Mouse (Mus musculus) stomach, postnatal 0 days (tissue): ENCODE measurements around the gene Bach2.

Experiments
- CTCF ChIP-seq: IDR thresholded peaks from 2 replicates; pipeline ENCODE4 v1.5.1; 2016; ENCODE audit warnings: antibody characterized with exemption, low read depth, mild to moderate bottlenecking, moderate library complexity
- EP300 ChIP-seq: optimal IDR thresholded peaks from 2 replicates; pipeline ENCODE3; 2016; ENCODE audit warnings: antibody characterized with exemption

GRCm38 (mm10) chr4:32485848-32486247 is 247.2 kb downstream of the Bach2 start:
- no peak for TF ChIP-seq CTCF
- TF ChIP-seq EP300 = no peak
